Mouse (Mus musculus) embryonic facial prominence, embryonic 11.5 days (tissue): ENCODE measurements around the gene Gnpat. TPM values are rescaled to one million over a fixed set of nuclear protein-coding genes. Genes with fewer than 3 reads are reported as not detected.

ENCODE experiments used
- ATAC-seq: fragments of 200-750 bp; cut with Nextera tagmentation; replicated peaks from 2 replicates; pipeline ENCODE4 v1.8.0; 2017; ENCODE audit warnings: low read depth; ENCODE audit not compliant: insufficient number of reproducible peaks, low FRiP score, low TSS enrichment
- DNase-seq: peaks from one replicate; pipeline ENCODE4 v3.0.0-alpha.2; 2015; ENCODE audit warnings: low spot score
- H3K27ac ChIP-seq: fragments of 300-500 bp; sonication (generic); replicated peaks from 2 replicates; pipeline ENCODE4 v1.5.1; 2014; ENCODE audit warnings: mild to moderate bottlenecking, low read depth, low read length, control low read depth
- H3K27me3 ChIP-seq: fragments of 300-500 bp; sonication (generic); 2 replicates; pipeline ENCODE4 v1.6.1; 2014; ENCODE audit warnings: mild to moderate bottlenecking, low read length, moderate library complexity, mixed read lengths; ENCODE audit not compliant: control insufficient read depth, insufficient read depth
- H3K36me3 ChIP-seq: fragments of 300-500 bp; sonication (generic); replicated peaks from 2 replicates; pipeline ENCODE4 v1.6.1; 2014; ENCODE audit warnings: low read depth, mild to moderate bottlenecking, low read length, moderate library complexity, mixed read lengths; ENCODE audit not compliant: control insufficient read depth, insufficient read depth
- H3K4me1 ChIP-seq: fragments of 300-500 bp; sonication (generic); 2 replicates; pipeline ENCODE4 v1.6.1; 2014; ENCODE audit warnings: low read length, mixed read lengths; ENCODE audit not compliant: control insufficient read depth, insufficient read depth
- H3K4me2 ChIP-seq: fragments of 300-500 bp; sonication (generic); 2 replicates; pipeline ENCODE4 v1.6.1; 2014; ENCODE audit warnings: low read depth, mild to moderate bottlenecking, control low read depth, low read length, moderate library complexity
- H3K4me3 ChIP-seq: fragments of 300-500 bp; sonication (generic); 2 replicates; pipeline ENCODE4 v1.5.1; 2014; ENCODE audit warnings: low read depth, low read length, control low read depth
- H3K9ac ChIP-seq: fragments of 300-500 bp; sonication (generic); replicated peaks from 2 replicates; pipeline ENCODE4 v1.6.1; 2014; ENCODE audit warnings: mild to moderate bottlenecking, control low read depth, low read length
- H3K9me3 ChIP-seq: fragments of 300-500 bp; sonication (generic); replicated peaks from 2 replicates; pipeline ENCODE4 v1.6.1; 2016; ENCODE audit warnings: mild to moderate bottlenecking, low read length, inconsistent platforms, mixed read lengths; ENCODE audit not compliant: control insufficient read depth
- WGBS: fragments of 180-500 bp; shearing (Covaris S2); extraction: QIAGEN DNeasy Blood & Tissue Kit; methylation state at CpG from one replicate; pipeline ENCODE4 v1.1.7; 2014; 5-methylcytosine and 5-hydroxymethylcytosine counted together
- polyA plus RNA-seq: library from polyadenylated mRNA; unstranded; fragments of >200 nt; fragmentation: Nextera tagmentation; extraction: Ambion mirVana; gene quantifications from 2 replicates; pipeline ENCODE4 v1.2.1, GENCODE M21; 2014

Gene Gnpat
- 117 and 123 TPM in 2 replicates for polyA plus RNA-seq

DNA sequence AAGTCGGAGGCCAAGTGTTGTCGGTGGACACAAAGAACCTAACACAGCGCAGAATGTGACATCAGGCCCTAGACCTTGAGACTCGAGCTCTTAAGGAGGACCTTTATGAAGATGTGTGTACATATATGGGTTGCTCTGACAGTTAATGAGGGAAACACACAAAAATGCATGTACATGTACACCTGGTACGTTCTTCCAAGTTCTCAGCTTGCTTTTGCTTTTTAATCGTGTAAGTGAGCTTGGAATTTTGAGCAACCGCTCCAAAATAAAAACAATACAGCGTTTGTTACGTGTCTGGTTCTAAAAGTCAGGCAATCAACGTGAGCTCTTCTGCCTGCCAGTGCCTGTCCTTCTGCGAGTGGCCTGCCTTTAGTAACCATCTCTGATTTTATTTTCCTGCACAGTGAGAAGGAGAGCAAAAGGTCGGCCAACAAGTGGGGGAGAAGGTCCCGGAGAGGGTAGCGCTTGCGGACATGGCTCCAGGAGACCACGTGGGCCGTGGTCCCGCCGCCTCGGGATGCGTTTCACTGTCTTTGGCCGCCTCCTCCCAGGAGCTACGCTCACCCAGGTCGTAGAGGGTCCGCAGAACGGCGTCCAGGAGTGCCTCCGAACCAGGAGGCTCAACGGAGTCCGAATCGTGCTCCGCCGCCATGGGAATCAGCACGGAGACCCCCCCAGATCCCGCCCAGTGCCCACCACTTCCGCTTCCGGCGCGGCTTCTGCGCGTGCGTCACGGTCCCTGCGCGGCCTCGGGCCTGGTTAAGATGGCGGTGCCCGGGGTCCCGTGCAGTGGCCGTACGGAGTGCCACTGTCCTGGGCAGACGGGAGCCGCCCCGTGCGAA, at the start of gene Gnpat, which contains the start of gene 2810004N23Rik:
TSS of gene Gnpat (plus strand) at position 713 of the 842 bp plus-strand sequence.
TSS of gene 2810004N23Rik (minus strand) at position 800 of the 842 bp plus-strand sequence.
- H3K27ac ChIP-seq, result peak within 1 kb of the TSS; percentile 89
- peaks cover 2% of the 10 kb centered on the region for H3K36me3 ChIP-seq
- peak; percentile 96 for ATAC-seq
- no peaks in the 10 kb centered on the region for H3K27me3 ChIP-seq
- H3K4me2 ChIP-seq, result peak within 1 kb of the TSS; percentile 76
- peak within 1 kb of the TSS; percentile 74 for H3K4me3 ChIP-seq
- peak; percentile 95 for DNase-seq
- 2% methylated on average over 46 of the region's 55 CpGs for WGBS
- H3K9ac ChIP-seq, result peak within 1 kb of the TSS; percentile 98
- no peaks in the 10 kb centered on the region for H3K4me1 ChIP-seq
- H3K9me3 ChIP-seq, result no peaks in the 10 kb centered on the region

DNA sequence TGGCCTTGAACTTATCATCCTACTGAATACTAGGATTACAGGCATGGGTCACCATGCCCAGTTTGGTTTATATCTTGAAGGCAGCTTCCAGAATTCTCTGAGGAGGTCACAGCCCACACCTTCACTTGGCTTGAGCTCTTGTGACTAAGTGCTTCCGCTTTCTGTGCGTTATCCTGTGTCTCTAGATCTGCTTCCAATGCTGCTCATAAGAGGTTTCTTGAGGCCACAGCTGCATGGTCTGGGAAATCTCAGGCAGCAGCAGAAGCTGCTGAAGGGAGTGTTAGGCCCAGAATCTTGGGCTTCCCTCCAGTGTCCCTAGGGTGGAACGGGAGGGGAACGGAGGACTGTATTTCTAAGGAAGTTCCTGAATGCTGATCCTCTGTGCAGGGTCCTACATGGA, 49.5 kb upstream of the Gnpat start:
- no peak for ATAC-seq
- Histone ChIP-seq H3K4me2 (no peak overlapping the region), H3K4me3 (no peak overlapping the region), H3K36me3 (no peaks in the 10 kb centered on the region), H3K27me3 (no peaks in the 10 kb centered on the region), H3K27ac (no peak overlapping the region), H3K9ac (no peak overlapping the region), H3K4me1 (no peaks in the 10 kb centered on the region), H3K9me3 (peaks cover 4% of the 10 kb centered on the region; the same call in 1 of the 2 replicates)
- WGBS, result 86% methylated on average over 4 of the region's 4 CpGs
- DNase-seq, result no peak

DNA sequence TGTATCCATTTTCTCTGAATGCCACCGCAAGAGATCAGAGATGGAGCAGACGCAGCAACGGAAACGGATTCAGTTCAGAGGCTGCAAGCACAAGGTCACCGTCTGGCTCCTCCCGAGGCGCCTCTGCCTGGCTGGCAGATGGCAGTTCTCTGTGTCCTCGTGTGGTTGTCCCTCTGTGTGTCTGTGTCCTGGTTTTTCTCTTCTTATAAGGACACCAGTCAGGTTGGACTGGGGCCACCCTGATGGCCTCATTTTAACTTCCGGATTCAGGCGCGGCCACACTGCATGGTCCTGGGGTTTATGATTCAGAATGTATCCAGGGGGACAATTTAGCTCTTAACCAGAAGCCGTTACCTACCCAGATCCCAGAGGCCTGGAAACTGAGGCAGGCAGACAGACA, 47.0 kb upstream of the Gnpat start:
- no peak for DNase-seq
- WGBS, result 87% methylated on average over 12 of the region's 12 CpGs

DNA sequence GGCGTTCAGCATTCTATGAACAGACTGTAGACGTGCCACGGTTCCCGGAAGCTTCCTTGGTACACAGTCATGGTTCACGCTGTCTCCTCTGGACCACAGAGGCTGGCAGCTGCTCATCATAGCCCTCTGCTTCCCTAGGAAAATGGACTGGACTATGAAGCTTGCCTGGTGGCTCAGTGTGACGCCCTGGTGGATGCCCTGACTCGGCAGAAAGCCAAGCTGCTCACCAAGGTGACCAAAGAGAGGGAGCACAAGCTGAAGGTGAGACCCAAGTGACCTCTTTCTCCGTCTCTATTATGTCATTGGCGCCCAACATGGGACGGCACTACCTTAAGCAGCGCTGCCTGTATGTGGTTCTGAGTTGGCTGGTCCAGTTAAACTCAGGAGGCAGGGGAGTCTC, 46.0 kb upstream of the Gnpat start:
- Histone ChIP-seq H3K36me3 (no peaks in the 10 kb centered on the region), H3K27ac (no peak overlapping the region), H3K27me3 (no peaks in the 10 kb centered on the region), H3K4me2 (no peak overlapping the region), H3K4me1 (no peaks in the 10 kb centered on the region), H3K9ac (no peak overlapping the region), H3K4me3 (no peak overlapping the region), H3K9me3 (peaks cover 4% of the 10 kb centered on the region; the same call in 1 of the 2 replicates)
- WGBS, result 89% methylated on average over 11 of the region's 11 CpGs
- ATAC-seq, result no peak
- no peak for DNase-seq

More for the DNA sequence above, 47.0 kb upstream of the Gnpat start:
- no peak overlapping the region for H3K4me3 ChIP-seq
- no peak overlapping the region for H3K27ac ChIP-seq
- no peaks in the 10 kb centered on the region for H3K27me3 ChIP-seq
- no peaks in the 10 kb centered on the region for H3K36me3 ChIP-seq
- no peaks in the 10 kb centered on the region for H3K4me1 ChIP-seq
- peaks cover 4% of the 10 kb centered on the region; the same call in 1 of the 2 replicates for H3K9me3 ChIP-seq
- H3K9ac ChIP-seq, result no peak overlapping the region
- no peak overlapping the region for H3K4me2 ChIP-seq
- ATAC-seq, result no peak

DNA sequence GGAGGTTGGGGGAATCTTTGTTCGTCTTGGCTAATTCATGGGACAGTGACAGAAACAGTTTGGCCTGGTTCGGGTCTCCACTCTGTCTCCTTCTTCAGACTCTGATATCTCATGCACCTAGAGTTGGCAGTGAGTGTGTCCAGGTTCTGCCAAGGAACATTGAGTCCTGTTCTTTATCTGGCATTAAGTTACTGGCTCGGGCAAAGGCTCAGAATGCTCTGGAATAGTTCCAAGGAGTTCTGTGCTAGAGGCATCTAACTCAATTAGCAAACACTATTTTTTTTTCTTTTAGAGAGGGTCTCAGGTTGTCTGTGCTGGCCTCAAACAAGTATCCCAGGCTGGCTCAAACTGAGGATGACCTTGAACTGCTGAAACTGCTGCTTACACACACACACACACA, 45.5 kb upstream of the Gnpat start:
- WGBS, result 78% methylated on average over 3 of the region's 3 CpGs
- H3K4me2 ChIP-seq, result no peak overlapping the region
- no peak for DNase-seq

DNA sequence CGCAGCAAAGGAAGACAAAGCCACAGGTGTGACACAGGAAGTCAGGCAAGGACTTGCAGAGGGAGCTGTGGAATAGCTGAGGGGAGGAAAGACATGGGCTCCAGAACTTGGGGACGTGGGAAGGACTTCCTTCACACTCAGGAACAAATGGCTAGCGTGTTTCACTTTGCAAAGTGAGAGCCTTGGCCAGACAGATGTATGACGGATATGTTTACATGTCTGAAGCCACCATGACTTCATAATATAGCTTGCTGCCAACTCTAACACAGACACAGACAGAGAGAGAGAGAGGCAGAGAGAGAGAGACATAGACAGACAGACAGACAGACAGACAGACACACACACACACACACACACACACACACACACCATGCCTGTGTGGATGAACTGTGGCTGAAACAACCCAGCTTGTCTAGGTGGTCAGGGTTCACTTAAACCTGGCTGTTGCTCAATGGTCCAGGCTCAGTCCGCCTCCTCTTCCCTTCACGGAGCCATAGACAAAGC, 43.2 kb upstream of the Gnpat start:
- no peak overlapping the region for H3K4me2 ChIP-seq
- ATAC-seq (no peak), DNase-seq (no peak)
- no peaks in the 10 kb centered on the region for H3K27me3 ChIP-seq
- no peak overlapping the region for H3K9ac ChIP-seq
- WGBS, result 71% methylated on average over 6 of the region's 6 CpGs
- H3K36me3 ChIP-seq, result no peaks in the 10 kb centered on the region
- no peaks in the 10 kb centered on the region for H3K4me1 ChIP-seq
- no peak overlapping the region for H3K27ac ChIP-seq
- H3K4me3 ChIP-seq, result no peak overlapping the region
- peaks cover 4% of the 10 kb centered on the region; the same call in 1 of the 2 replicates for H3K9me3 ChIP-seq

More for the DNA sequence above, 45.5 kb upstream of the Gnpat start:
- no peak for ATAC-seq
- no peak overlapping the region for H3K9ac ChIP-seq
- peaks cover 4% of the 10 kb centered on the region; the same call in 1 of the 2 replicates for H3K9me3 ChIP-seq
- no peak overlapping the region for H3K27ac ChIP-seq
- no peak overlapping the region for H3K4me3 ChIP-seq
- no peaks in the 10 kb centered on the region for H3K27me3 ChIP-seq
- H3K36me3 ChIP-seq, result no peaks in the 10 kb centered on the region
- H3K4me1 ChIP-seq, result no peaks in the 10 kb centered on the region

DNA sequence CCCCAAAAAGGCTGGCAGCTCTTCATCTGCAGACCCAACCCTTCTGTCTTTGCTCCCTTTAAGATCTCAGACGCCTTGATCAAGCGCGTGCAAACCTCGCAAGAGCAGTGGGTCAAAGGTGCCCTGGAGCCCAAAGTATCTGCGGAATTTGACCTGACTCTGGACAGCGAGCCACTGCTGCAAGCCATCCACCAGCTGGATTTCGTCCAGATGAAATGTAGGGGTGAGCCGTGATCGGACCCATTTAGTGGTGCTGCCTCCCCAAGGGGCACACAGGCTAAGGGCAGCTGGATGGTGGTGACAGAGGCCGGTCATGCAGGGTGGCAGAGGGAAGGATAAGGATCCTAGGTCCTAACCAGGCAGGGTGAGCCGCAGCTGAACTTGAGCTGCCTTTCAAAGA, 42.7 kb upstream of the Gnpat start:
- Histone ChIP-seq H3K27me3 (no peaks in the 10 kb centered on the region), H3K9me3 (peaks cover 4% of the 10 kb centered on the region; the same call in 1 of the 2 replicates), H3K4me3 (no peak overlapping the region), H3K36me3 (no peaks in the 10 kb centered on the region), H3K4me2 (no peak overlapping the region), H3K9ac (no peak overlapping the region), H3K27ac (no peak overlapping the region), H3K4me1 (no peaks in the 10 kb centered on the region)
- no peak for DNase-seq
- WGBS, result 57% methylated on average over 11 of the region's 11 CpGs
- no peak for ATAC-seq

DNA sequence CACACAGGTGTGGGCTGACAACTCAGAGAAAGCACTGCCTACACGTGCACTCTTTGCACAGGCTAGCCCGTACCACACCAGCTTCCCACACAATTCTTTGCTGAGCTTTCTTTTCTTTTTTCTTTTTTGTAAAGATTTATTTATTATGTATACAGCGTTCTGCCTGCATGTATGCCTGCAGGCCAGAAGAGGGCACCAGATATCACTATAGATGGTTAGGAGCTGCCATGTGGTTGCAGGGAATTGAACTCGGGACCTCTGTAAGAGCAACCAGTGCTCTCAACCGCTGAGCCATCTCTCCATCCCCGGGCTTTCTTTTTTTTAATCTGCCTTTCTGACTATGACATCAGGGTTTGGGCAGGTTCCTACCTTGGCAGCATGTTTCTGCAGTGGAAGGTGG, 39.3 kb upstream of the Gnpat start:
- 78% methylated on average over 6 of the region's 6 CpGs for WGBS
- no peak overlapping the region for H3K9ac ChIP-seq
- ATAC-seq (no peak), DNase-seq (no peak)
- no peaks in the 10 kb centered on the region for H3K27me3 ChIP-seq
- no peaks in the 10 kb centered on the region for H3K36me3 ChIP-seq
- H3K9me3 ChIP-seq, result no peaks in the 10 kb centered on the region
- no peak overlapping the region for H3K4me3 ChIP-seq
- H3K27ac ChIP-seq, result no peak overlapping the region
- H3K4me2 ChIP-seq, result no peak overlapping the region
- H3K4me1 ChIP-seq, result no peaks in the 10 kb centered on the region
